Mouse (Mus musculus): Measurements from ENCODE around the gene Impad1.

Impad1 gene

GRCm38 (mm10) chr4:4792992-4793834, at the start of gene Impad1:
TSS of gene Impad1 (minus strand) at chr4:4793355.
- in situ Hi-C loops (cut with MboI, MseI) = loop anchor here (10.0 to 25.0 kb wide), 2 partner anchors 831 to 852 kb away; partner anchors contain the start of gene Gm11808

GRCm38 (mm10) chr4:4840145-4840544, 47.0 kb upstream of the Impad1 start:
- in situ Hi-C loops (cut with MboI, MseI) = no loop called here

GRCm38 (mm10) chr4:4833789-4834295, 40.7 kb upstream of the Impad1 start:
- in situ Hi-C loops (cut with MboI, MseI) = no loop called here

- in situ Hi-C loops (cut with MboI, MseI) = no loop called here
These were observed 35.0 kb upstream of the Impad1 start for GRCm38 (mm10) chr4:4828131-4828530.

- in situ Hi-C loops (cut with MboI, MseI) = no loop called here
These were observed 29.0 kb upstream of the Impad1 start for GRCm38 (mm10) chr4:4822119-4822518.

GRCm38 (mm10) chr4:4792141-4792991, 789 bp downstream of the Impad1 start:
- in situ Hi-C loops (cut with MboI, MseI) = loop anchor here (10.0 to 25.0 kb wide), 2 partner anchors 830 to 852 kb away; partner anchors contain the start of gene Gm11808

- in situ Hi-C loops (cut with MboI, MseI) = loop anchor here (10.0 to 25.0 kb wide), 2 partner anchors 829 to 854 kb away; partner anchors contain the start of gene Gm11808
These were observed 2.0 kb downstream of the Impad1 start for GRCm38 (mm10) chr4:4791180-4791579.

- in situ Hi-C loops (cut with MboI, MseI) = loop anchor here (25.0 kb wide), 1 partner anchor 823 kb away; the partner anchor contains the start of gene Gm11808
These were observed 8.0 kb downstream of the Impad1 start for GRCm38 (mm10) chr4:4785169-4785568.

GRCm38 (mm10) chr4:4784305-4784704, 8.8 kb downstream of the Impad1 start:
- in situ Hi-C loops (cut with MboI, MseI) = loop anchor here (25.0 kb wide), 1 partner anchor 822 kb away; the partner anchor contains the start of gene Gm11808

- in situ Hi-C loops (cut with MboI, MseI) = loop anchor here (25.0 kb wide), 1 partner anchor 821 kb away; the partner anchor contains the start of gene Gm11808
These were observed 9.5 kb downstream of the Impad1 start for GRCm38 (mm10) chr4:4783686-4783957.

- in situ Hi-C loops (cut with MboI, MseI) = loop anchor here (25.0 kb wide), 1 partner anchor 821 kb away; the partner anchor contains the start of gene Gm11808
These were observed 10.1 kb downstream of the Impad1 start for GRCm38 (mm10) chr4:4782882-4783685.

GRCm38 (mm10) chr4:4779265-4779770, 13.8 kb downstream of the Impad1 start:
- in situ Hi-C loops (cut with MboI, MseI) = loop anchor here (25.0 kb wide), 1 partner anchor 817 kb away; the partner anchor contains the start of gene Gm11808

- in situ Hi-C loops (cut with MboI, MseI) = no loop called here
These were observed 21.5 kb downstream of the Impad1 start for GRCm38 (mm10) chr4:4771523-4772114.

- in situ Hi-C loops (cut with MboI, MseI) = loop anchor here (10.0 kb wide), 1 partner anchor 569 kb away; no protein-coding TSS in a partner anchor
These were observed 27.3 kb downstream of the Impad1 start for GRCm38 (mm10) chr4:4765806-4766205.

GRCm38 (mm10) chr4:4758376-4758775, 34.8 kb downstream of the Impad1 start:
- in situ Hi-C loops (cut with MboI, MseI) = loop anchor here (10.0 kb wide), 1 partner anchor 1396 kb away; no protein-coding TSS in a partner anchor

GRCm38 (mm10) chr4:4729427-4729826, 63.7 kb downstream of the Impad1 start:
- in situ Hi-C loops (cut with MboI, MseI) = no loop called here

GRCm38 (mm10) chr4:4726241-4726776, 66.8 kb downstream of the Impad1 start:
- in situ Hi-C loops (cut with MboI, MseI) = no loop called here

GRCm38 (mm10) chr4:4723821-4724220, 69.3 kb downstream of the Impad1 start:
- in situ Hi-C loops (cut with MboI, MseI) = no loop called here

GRCm38 (mm10) chr4:4722081-4722480, 71.1 kb downstream of the Impad1 start:
- in situ Hi-C loops (cut with MboI, MseI) = no loop called here
